Mouse (Mus musculus) ES-E14 (cell line): ENCODE measurements around the gene Txndc12.

Source experiments
- HCFC1 ChIP-seq: IDR thresholded peaks from 2 replicates; pipeline ENCODE4 v1.6.1; 2012; ENCODE audit warnings: low read length, inconsistent platforms, borderline replicate concordance; ENCODE audit not compliant: insufficient read depth
- ZNF384 ChIP-seq: IDR thresholded peaks from 2 replicates; pipeline ENCODE4 v1.6.1; 2012; ENCODE audit warnings: low read depth, low read length, inconsistent platforms

DNA sequence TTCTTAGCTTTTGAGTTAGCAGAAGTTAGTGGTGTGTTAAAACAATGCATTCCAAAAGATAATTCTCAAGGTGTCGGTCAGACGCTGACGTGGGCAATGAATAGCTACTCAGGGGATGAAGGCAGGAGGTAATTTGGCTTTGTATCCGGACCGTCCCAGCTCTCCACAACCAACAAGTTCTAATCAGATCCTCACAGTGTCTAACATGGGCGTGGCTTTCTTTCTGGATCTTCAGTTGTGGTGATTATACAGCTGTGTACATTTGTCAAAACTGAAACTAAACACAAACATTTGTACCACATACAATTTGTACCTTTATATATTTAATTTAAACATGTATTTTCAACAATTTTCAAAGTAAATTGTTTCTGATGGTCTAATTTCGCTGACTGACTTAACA, 32.4 kb downstream of the Txndc12 start:
- no peak for TF ChIP-seq ZNF384
- TF ChIP-seq HCFC1 = no peak
